Mouse (Mus musculus): ENCODE data around the gene Nsun2.
"Not testable (repeated sequence)": the region's sequence is repeated elsewhere in the genome, so short reads cannot be mapped to it uniquely, and the experiment has no call there.

Gene Nsun2

GRCm38 (mm10) chr13:69555957-69556482 lies 22.5 kb downstream of the Nsun2 start:
- DNase-seq: no peak

- no peak for DNase-seq
Observed at GRCm38 (mm10) chr13:69556728-69557127, 23.2 kb downstream of the Nsun2 start.

- peak; percentile 76 for DNase-seq
Observed at GRCm38 (mm10) chr13:69558098-69558660, 24.6 kb downstream of the Nsun2 start.

GRCm38 (mm10) chr13:69559291-69559961 lies 25.9 kb downstream of the Nsun2 start:
- DNase-seq: no peak

GRCm38 (mm10) chr13:69562004-69562403 lies 28.5 kb downstream of the Nsun2 start:
- no peak for DNase-seq

- no peak for DNase-seq
Observed at GRCm38 (mm10) chr13:69562654-69563574, 29.4 kb downstream of the Nsun2 start.

GRCm38 (mm10) chr13:69563905-69564304 lies 30.4 kb downstream of the Nsun2 start:
- DNase-seq: no peak

GRCm38 (mm10) chr13:69564573-69564972 lies 31.0 kb downstream of the Nsun2 start:
- no peak for DNase-seq

GRCm38 (mm10) chr13:69565401-69565800 lies 31.9 kb downstream of the Nsun2 start:
- not testable (repeated sequence) for DNase-seq

GRCm38 (mm10) chr13:69569201-69569600 lies 35.7 kb downstream of the Nsun2 start:
- DNase-seq: no peak

GRCm38 (mm10) chr13:69572594-69572993 lies 39.0 kb downstream of the Nsun2 start:
- DNase-seq: no peak

- peak; percentile 49 for DNase-seq
Observed at GRCm38 (mm10) chr13:69576676-69577075, 43.1 kb downstream of the Nsun2 start.

- DNase-seq: peak; percentile 19
Observed at GRCm38 (mm10) chr13:69577181-69577834, 43.8 kb downstream of the Nsun2 start.

GRCm38 (mm10) chr13:69582411-69582810 lies 48.9 kb downstream of the Nsun2 start:
- no peak for DNase-seq

- DNase-seq: no peak
Observed at GRCm38 (mm10) chr13:69583591-69583990, 50.0 kb downstream of the Nsun2 start.

GRCm38 (mm10) chr13:69585828-69586227 lies 52.3 kb downstream of the Nsun2 start:
- no peak for DNase-seq

- DNase-seq: no peak
Observed at GRCm38 (mm10) chr13:69586337-69586736, 52.8 kb downstream of the Nsun2 start.

GRCm38 (mm10) chr13:69587849-69588248 lies 54.3 kb downstream of the Nsun2 start:
- DNase-seq: no peak

GRCm38 (mm10) chr13:69588263-69588662 lies 54.7 kb downstream of the Nsun2 start:
- no peak for DNase-seq

GRCm38 (mm10) chr13:69591338-69591737 lies 57.8 kb downstream of the Nsun2 start:
- DNase-seq: no peak

GRCm38 (mm10) chr13:69592226-69592625 lies 58.7 kb downstream of the Nsun2 start:
- DNase-seq: no peak

GRCm38 (mm10) chr13:69593453-69593852 lies 59.9 kb downstream of the Nsun2 start:
- no peak for DNase-seq

Measured in cerebellum, adult 9-10 months (tissue).